Mouse (Mus musculus) lung, postnatal 0 days (tissue): ENCODE measurements around the gene Cd72.

ENCODE experiments used
- CTCF ChIP-seq: IDR thresholded peaks from 2 replicates; pipeline ENCODE4 v1.5.1; 2016; ENCODE audit warnings: antibody characterized with exemption, mild to moderate bottlenecking
- EP300 ChIP-seq: IDR thresholded peaks from 2 replicates; pipeline ENCODE4 v1.6.1; 2016; ENCODE audit warnings: antibody characterized with exemption, mild to moderate bottlenecking, control low read depth

- TF ChIP-seq CTCF (no peak), EP300 (no peak)
These were observed 49.7 kb downstream of the Cd72 start for GRCm38 (mm10) chr4:43404697-43405096.
